Mouse (Mus musculus): Measurements from ENCODE around the gene Nav3. TPM values are rescaled to one million over a fixed set of nuclear protein-coding genes. Genes with fewer than 3 reads are reported as not detected.

The Nav3 gene
- polyA plus RNA-seq, 2 experiments: 0.06 to 0.07 TPM

DNA sequence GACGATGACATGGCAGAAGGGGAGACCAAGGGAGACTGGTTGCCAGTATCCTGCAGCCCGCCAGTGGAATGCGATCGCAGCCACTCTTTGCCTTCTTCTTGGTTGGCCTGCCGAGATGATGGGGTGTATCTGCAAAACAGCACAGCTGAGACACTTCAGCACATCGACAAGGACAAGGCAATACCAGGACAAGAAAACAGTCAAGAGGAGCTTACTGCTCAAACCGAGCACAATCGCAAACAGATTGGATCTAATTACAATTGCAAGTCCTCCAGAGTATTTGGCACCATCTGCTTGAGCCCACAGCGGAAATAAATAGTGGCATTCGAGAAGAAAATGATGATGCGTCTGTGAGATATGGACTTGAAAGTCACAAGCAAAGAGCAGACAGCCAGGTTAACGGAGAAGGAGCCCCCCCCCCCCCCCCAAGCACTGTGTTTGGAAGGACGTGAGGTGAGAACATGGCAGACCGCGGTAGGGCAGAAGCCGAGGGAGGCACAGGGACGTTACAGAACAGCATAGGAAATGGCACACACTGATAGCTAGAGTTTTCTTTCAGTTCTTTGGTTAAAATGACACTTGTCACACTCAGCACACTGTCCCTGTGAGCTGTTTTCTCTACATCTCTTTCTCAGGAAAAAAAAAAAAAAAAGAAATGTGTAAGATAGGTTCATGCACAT is 696.9 kb downstream of the Nav3 start:
- Histone ChIP-seq H3K27ac (no peak overlapping the region), H3K9ac (replicated peaks) (no peak overlapping the region), H3K36me3 (replicated peaks; ENCODE audit: control insufficient read depth, insufficient read depth, low read depth) (no peaks in the 10 kb centered on the region), H3K4me2 (ENCODE audit: low read depth) (no peak overlapping the region), H3K4me1 (replicated peaks; ENCODE audit: control insufficient read depth in 2 of 2, insufficient read depth in 2 of 2, low read length in 1 of 2) (no peaks in the 10 kb centered on the region), H3K27me3 (ENCODE audit: control insufficient read depth, insufficient read depth, low read length) (no peaks in the 10 kb centered on the region), H3K9me3 (ENCODE audit: control insufficient read depth, low read length) (no peaks in the 10 kb centered on the region), H3K4me3 (ENCODE audit: insufficient read depth in 1 of 2, low read depth in 2 of 2, low read length in 2 of 2) (no peak overlapping the region)
- TF ChIP-seq CTCF (IDR thresholded peaks at IDR 0.05; ENCODE audit: low read depth): no peak
- TF ChIP-seq EP300 (IDR thresholded peaks at IDR 0.05; ENCODE audit: low read depth): no peak
- 68% methylated on average over 17 of the region's 17 CpGs for WGBS (ENCODE audit: insufficient replicate concordance)
- ATAC-seq (ENCODE audit: insufficient read depth): no peak
- DNase-seq (ENCODE audit: low read depth in 3 of 3, low spot score in 3 of 3): no peak

DNA sequence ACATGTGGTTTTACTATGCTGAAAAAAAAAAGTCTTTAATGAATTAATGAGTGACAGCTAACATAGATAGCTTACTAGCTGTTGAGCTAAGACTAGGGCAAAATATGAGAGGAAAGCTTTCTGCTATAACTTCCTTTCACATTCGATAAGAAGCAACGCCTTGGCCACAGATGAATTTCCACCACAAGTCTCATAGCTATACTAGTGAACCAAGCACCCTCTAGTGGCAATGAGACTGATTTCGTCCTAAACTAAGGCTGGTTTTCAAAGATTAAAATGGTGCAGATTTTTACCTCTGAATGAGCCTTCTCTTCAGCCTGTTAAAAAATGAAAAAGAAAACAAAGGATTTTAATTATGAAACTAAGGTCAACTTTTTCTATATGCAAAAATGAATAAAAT is 709.1 kb downstream of the Nav3 start:
- Histone ChIP-seq H3K4me2 (ENCODE audit: low read depth) (no peak overlapping the region), H3K27me3 (ENCODE audit: control insufficient read depth, insufficient read depth, low read length) (no peaks in the 10 kb centered on the region), H3K36me3 (replicated peaks; ENCODE audit: control insufficient read depth, insufficient read depth, low read depth) (no peaks in the 10 kb centered on the region), H3K4me1 (replicated peaks; ENCODE audit: control insufficient read depth in 2 of 2, insufficient read depth in 2 of 2, low read length in 1 of 2) (no peaks in the 10 kb centered on the region), H3K27ac (no peak overlapping the region), H3K4me3 (ENCODE audit: insufficient read depth in 1 of 2, low read depth in 2 of 2, low read length in 2 of 2) (no peak overlapping the region), H3K9me3 (ENCODE audit: control insufficient read depth, low read length) (no peaks in the 10 kb centered on the region), H3K9ac (replicated peaks) (no peak overlapping the region)
- ATAC-seq (ENCODE audit: insufficient read depth) (no peak), DNase-seq (ENCODE audit: low read depth in 3 of 3, low spot score in 3 of 3) (no peak)
- 33% methylated on average over 3 of the region's 3 CpGs for WGBS (ENCODE audit: insufficient replicate concordance)
- TF ChIP-seq EP300 (IDR thresholded peaks at IDR 0.05; ENCODE audit: low read depth) (no peak), CTCF (IDR thresholded peaks at IDR 0.05; ENCODE audit: low read depth) (no peak)

DNA sequence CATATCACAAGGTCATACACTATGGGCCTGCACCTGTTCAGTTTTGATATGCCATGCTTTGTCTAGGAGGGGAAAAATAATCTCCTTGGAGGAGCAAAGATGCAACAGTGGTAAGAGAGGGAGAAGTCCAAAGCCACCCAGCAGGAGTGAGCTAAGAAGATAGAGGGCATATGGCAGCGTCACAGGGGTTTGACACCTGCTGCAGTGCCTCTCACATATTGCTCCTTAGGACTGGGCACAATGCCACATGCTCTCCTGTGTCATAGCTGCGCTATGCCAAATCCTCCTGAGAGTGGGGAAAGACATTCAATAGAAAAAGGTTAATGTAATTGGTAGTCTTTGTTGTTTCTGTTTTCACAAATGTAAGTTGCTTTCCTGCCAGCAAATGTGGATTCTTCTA is 714.3 kb downstream of the Nav3 start:
- H3K27ac ChIP-seq: no peak overlapping the region
- H3K4me3 ChIP-seq (ENCODE audit: insufficient read depth in 1 of 2, low read depth in 2 of 2, low read length in 2 of 2): no peak overlapping the region
- H3K9ac ChIP-seq (replicated peaks): no peak overlapping the region
- TF ChIP-seq CTCF (IDR thresholded peaks at IDR 0.05; ENCODE audit: low read depth) (no peak), EP300 (IDR thresholded peaks at IDR 0.05; ENCODE audit: low read depth) (no peak)
- H3K36me3 ChIP-seq (replicated peaks; ENCODE audit: control insufficient read depth, insufficient read depth, low read depth): no peaks in the 10 kb centered on the region
- no peaks in the 10 kb centered on the region for H3K4me1 ChIP-seq (replicated peaks; ENCODE audit: control insufficient read depth in 2 of 2, insufficient read depth in 2 of 2, low read length in 1 of 2)
- H3K9me3 ChIP-seq (ENCODE audit: control insufficient read depth, low read length): no peaks in the 10 kb centered on the region
- 51% methylated on average over 2 of the region's 2 CpGs for WGBS (ENCODE audit: insufficient replicate concordance)
- ATAC-seq (ENCODE audit: insufficient read depth) (no peak), DNase-seq (ENCODE audit: low read depth in 3 of 3, low spot score in 3 of 3) (no peak)
- H3K4me2 ChIP-seq (ENCODE audit: low read depth): no peak overlapping the region
- no peaks in the 10 kb centered on the region for H3K27me3 ChIP-seq (ENCODE audit: control insufficient read depth, insufficient read depth, low read length)

DNA sequence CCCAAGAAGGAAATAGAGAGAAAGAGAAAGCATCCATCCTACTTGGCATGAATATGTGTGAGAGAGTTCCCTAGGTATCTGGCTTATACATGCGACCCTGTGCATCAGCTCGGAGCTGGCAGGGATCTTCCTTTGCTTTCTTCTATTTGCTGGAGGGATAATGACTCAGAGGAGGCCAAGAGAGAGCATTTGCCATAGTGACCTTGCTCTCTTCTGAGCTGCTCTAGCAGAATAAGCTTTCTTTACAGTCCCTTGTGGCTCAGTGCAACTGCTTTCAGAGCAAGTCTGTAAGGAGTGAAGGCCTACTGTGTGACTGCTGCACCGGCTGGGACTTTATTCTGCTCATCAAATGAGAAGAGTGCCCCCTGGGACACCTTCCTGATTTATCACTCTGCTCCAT is 715.7 kb downstream of the Nav3 start:
- ATAC-seq (ENCODE audit: insufficient read depth): no peak
- Histone ChIP-seq H3K27ac (no peak overlapping the region), H3K4me2 (ENCODE audit: low read depth) (no peak overlapping the region), H3K9me3 (ENCODE audit: control insufficient read depth, low read length) (no peaks in the 10 kb centered on the region), H3K4me1 (replicated peaks; ENCODE audit: control insufficient read depth in 2 of 2, insufficient read depth in 2 of 2, low read length in 1 of 2) (no peaks in the 10 kb centered on the region), H3K9ac (replicated peaks) (no peak overlapping the region), H3K27me3 (ENCODE audit: control insufficient read depth, insufficient read depth, low read length) (no peaks in the 10 kb centered on the region), H3K4me3 (ENCODE audit: insufficient read depth in 1 of 2, low read depth in 2 of 2, low read length in 2 of 2) (no peak overlapping the region), H3K36me3 (replicated peaks; ENCODE audit: control insufficient read depth, insufficient read depth, low read depth) (no peaks in the 10 kb centered on the region)
- TF ChIP-seq EP300 (IDR thresholded peaks at IDR 0.05; ENCODE audit: low read depth): no peak
- DNase-seq (ENCODE audit: low read depth in 3 of 3, low spot score in 3 of 3): no peak
- 48% methylated on average over 3 of the region's 3 CpGs for WGBS (ENCODE audit: insufficient replicate concordance)

DNA sequence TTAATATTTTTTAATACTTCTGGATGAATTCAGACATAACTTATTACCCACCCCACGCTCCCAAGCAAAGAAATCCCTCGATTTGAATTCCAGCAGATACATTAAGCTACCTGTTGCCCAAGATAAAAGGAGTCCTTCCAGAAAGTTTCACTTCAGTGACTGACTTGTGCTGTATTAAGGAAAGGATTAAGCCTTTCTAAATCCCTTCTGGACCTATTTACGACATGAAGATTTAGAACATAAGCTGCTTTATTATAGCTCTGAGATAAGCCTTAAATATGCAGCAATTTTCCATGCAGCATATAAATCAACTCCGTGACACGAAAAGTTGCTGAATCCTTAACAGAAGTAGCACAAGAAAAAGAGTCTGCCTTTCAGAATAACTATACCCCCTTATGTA is 732.4 kb downstream of the Nav3 start:
- Histone ChIP-seq H3K27me3 (ENCODE audit: control insufficient read depth, insufficient read depth, low read length) (no peaks in the 10 kb centered on the region), H3K36me3 (replicated peaks; ENCODE audit: control insufficient read depth, insufficient read depth, low read depth) (no peaks in the 10 kb centered on the region), H3K9ac (replicated peaks) (no peak overlapping the region), H3K4me1 (replicated peaks; ENCODE audit: control insufficient read depth in 2 of 2, insufficient read depth in 2 of 2, low read length in 1 of 2) (no peaks in the 10 kb centered on the region), H3K27ac (no peak overlapping the region), H3K4me3 (ENCODE audit: insufficient read depth in 1 of 2, low read depth in 2 of 2, low read length in 2 of 2) (no peak overlapping the region), H3K9me3 (ENCODE audit: control insufficient read depth, low read length) (no peaks in the 10 kb centered on the region), H3K4me2 (ENCODE audit: low read depth) (no peak overlapping the region)
- no peak for DNase-seq (ENCODE audit: low read depth in 3 of 3, low spot score in 3 of 3)
- WGBS (ENCODE audit: insufficient replicate concordance): 64% methylated on average over 5 of the region's 5 CpGs
- no peak for ATAC-seq (ENCODE audit: insufficient read depth)
- no peak for TF ChIP-seq EP300 (IDR thresholded peaks at IDR 0.05; ENCODE audit: low read depth)
- TF ChIP-seq CTCF (IDR thresholded peaks at IDR 0.05; ENCODE audit: low read depth): no peak
